Mouse (Mus musculus) spleen, adult 2 months (tissue): Measurements from ENCODE around the gene Rheb.

Experiments
- CTCF ChIP-seq: fragments of 200-500 bp; IDR thresholded peaks from 2 replicates; pipeline ENCODE4 v1.5.1; 2011; ENCODE audit warnings: mild to moderate bottlenecking, inconsistent platforms; ENCODE audit not compliant: insufficient read depth, insufficient read length, insufficient replicate concordance; ENCODE audit errors: extremely low read depth
- POLR2A ChIP-seq: fragments of 200-500 bp; IDR thresholded peaks from 2 replicates; pipeline ENCODE4 v1.6.1; 2011; ENCODE audit warnings: low read depth, low read length, inconsistent platforms

- TF ChIP-seq CTCF (no peak), POLR2A (no peak)
Observed at GRCm38 (mm10) chr5:24821403-24821841, 21.0 kb downstream of the Rheb start.
